Mouse (Mus musculus) testis, adult 2 months (tissue): Measurements from ENCODE around the gene Padi6. TPM values are rescaled to one million over a fixed set of nuclear protein-coding genes. Genes with fewer than 3 reads are reported as not detected.

Source experiments
- H3K27ac ChIP-seq: fragments of 200-500 bp; 2 replicates; pipeline ENCODE4 v1.5.1; 2012; ENCODE audit warnings: low read depth, low read length; ENCODE audit not compliant: control insufficient read depth, insufficient read depth
- H3K27me3 ChIP-seq: fragments of 200-500 bp; 2 replicates; pipeline ENCODE4 v1.6.1; 2012; ENCODE audit warnings: mild to moderate bottlenecking, low read length, moderate library complexity; ENCODE audit not compliant: control insufficient read depth, insufficient read depth
- H3K36me3 ChIP-seq: fragments of 200-500 bp; 2 replicates; pipeline ENCODE4 v1.6.1; 2012; ENCODE audit warnings: mild to moderate bottlenecking, low read length; ENCODE audit not compliant: control insufficient read depth, insufficient read depth
- H3K4me1 ChIP-seq: fragments of 200-500 bp; 2 replicates; pipeline ENCODE4 v1.6.1; 2012; ENCODE audit warnings: low read length; ENCODE audit not compliant: control insufficient read depth, insufficient read depth
- H3K4me3 ChIP-seq: fragments of 200-500 bp; 2 replicates; pipeline ENCODE4 v1.5.1; 2012; ENCODE audit warnings: low read depth, mild to moderate bottlenecking, low read length, moderate library complexity, mixed read lengths; ENCODE audit not compliant: control insufficient read depth
- CTCF ChIP-seq: fragments of 200-500 bp; IDR thresholded peaks from 2 replicates; pipeline ENCODE4 v1.5.1; 2012; ENCODE audit warnings: low read depth, mild to moderate bottlenecking, inconsistent platforms, low read length, moderate library complexity; ENCODE audit not compliant: control insufficient read depth, insufficient read depth, insufficient replicate concordance
- POLR2A ChIP-seq: fragments of 200-500 bp; IDR thresholded peaks from 2 replicates; pipeline ENCODE4 v1.6.1; 2012; ENCODE audit warnings: low read depth, mild to moderate bottlenecking, inconsistent platforms, low read length, moderate library complexity; ENCODE audit not compliant: control insufficient read depth
- polyA plus RNA-seq: library from polyadenylated mRNA; depleted of rRNA; stranded (reverse); fragments of >200 nt; gene quantifications from 2 replicates; pipeline ENCODE4 v1.2.3, GENCODE M21; 2012

The Padi6 gene
- polyA plus RNA-seq, 1 experiment = 11.8 TPM

DNA sequence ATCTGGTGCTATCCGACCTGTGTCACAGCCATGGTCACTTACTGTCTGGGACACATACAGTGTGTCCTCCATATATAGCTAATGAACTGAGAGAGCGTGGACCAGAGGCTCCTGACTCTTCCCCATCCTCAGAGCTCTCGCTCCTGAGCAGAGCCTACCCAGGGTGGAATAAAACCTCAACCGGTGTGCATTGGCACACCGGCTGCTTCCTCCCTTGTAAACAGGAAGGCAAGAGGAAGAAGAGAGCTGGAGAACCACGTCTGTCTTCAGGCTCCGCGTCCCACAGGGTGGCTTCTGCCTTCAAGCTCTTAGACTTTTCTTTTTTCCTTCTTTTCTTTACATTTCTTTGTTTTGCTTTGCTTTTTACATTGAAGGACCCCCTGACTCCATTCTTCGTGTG is 40.4 kb upstream of the Padi6 start:
- H3K4me3 ChIP-seq = no peak overlapping the region
- H3K36me3 ChIP-seq = no peaks in the 10 kb centered on the region
- TF ChIP-seq CTCF = no peak
- no peak for TF ChIP-seq POLR2A
- no peak overlapping the region for H3K27ac ChIP-seq
- H3K4me1 ChIP-seq = no peaks in the 10 kb centered on the region
- no peaks in the 10 kb centered on the region for H3K27me3 ChIP-seq

GRCm38 (mm10) chr4:140780507-140780906 is 38.1 kb upstream of the Padi6 start:
- Histone ChIP-seq H3K4me1 (no peaks in the 10 kb centered on the region), H3K27ac (no peak overlapping the region), H3K27me3 (no peaks in the 10 kb centered on the region), H3K4me3 (no peak overlapping the region), H3K36me3 (no peaks in the 10 kb centered on the region)
- TF ChIP-seq CTCF (no peak), POLR2A (no peak)

- H3K4me1 ChIP-seq = no peaks in the 10 kb centered on the region
- no peak overlapping the region for H3K27ac ChIP-seq
- no peaks in the 10 kb centered on the region for H3K36me3 ChIP-seq
- TF ChIP-seq POLR2A (no peak), CTCF (no peak)
- H3K27me3 ChIP-seq = no peaks in the 10 kb centered on the region
- no peak overlapping the region for H3K4me3 ChIP-seq
These were observed 37.5 kb upstream of the Padi6 start for GRCm38 (mm10) chr4:140779803-140780397.

DNA sequence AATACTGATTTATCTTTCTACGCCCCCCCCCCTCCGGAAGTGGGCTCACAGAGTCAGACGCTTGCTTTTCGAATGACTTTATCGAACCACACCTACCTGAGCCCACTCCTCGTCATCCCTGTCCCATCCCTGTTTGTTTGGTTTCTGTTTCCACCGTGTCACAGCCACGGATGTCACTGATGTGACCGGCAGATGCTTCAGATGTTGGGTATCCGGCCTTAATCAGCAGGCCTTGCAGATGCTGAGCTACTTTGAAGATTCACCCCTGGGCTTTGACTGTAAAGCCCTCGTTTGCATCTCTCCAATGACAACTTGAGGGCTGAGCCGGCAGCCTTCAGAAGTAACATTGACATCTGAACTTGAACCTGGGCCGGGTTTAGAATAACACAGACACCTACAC is 34.2 kb upstream of the Padi6 start:
- no peak overlapping the region for H3K27ac ChIP-seq
- H3K36me3 ChIP-seq = no peaks in the 10 kb centered on the region
- TF ChIP-seq CTCF (no peak), POLR2A (no peak)
- no peaks in the 10 kb centered on the region for H3K27me3 ChIP-seq
- no peaks in the 10 kb centered on the region for H3K4me1 ChIP-seq
- no peak overlapping the region for H3K4me3 ChIP-seq

- H3K27me3 ChIP-seq = no peaks in the 10 kb centered on the region
- H3K4me3 ChIP-seq = no peak overlapping the region
- H3K4me1 ChIP-seq = no peaks in the 10 kb centered on the region
- H3K27ac ChIP-seq = no peak overlapping the region
- H3K36me3 ChIP-seq = no peaks in the 10 kb centered on the region
- TF ChIP-seq POLR2A = no peak
- TF ChIP-seq CTCF = no peak
These were observed 33.4 kb upstream of the Padi6 start for GRCm38 (mm10) chr4:140775876-140776275.

DNA sequence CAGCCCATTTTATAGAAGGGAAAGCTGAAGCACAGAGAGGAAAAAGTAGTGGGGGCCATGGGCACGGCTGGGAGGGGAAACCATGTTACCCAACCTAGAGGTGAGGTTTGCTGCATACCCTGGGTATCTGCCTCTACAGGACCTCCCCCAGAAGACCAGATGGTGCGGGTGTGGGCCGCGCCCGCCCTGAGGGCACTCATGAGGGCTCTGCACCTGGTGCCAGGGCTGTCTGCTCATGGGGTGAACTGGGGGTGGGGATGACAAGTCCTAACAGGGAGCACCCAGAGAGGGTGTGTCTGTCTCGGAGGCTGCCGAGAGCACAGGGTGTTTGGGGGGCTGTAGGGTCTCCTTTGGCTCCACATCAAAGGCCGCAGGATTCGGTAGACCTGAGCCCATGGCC is 32.5 kb upstream of the Padi6 start:
- no peaks in the 10 kb centered on the region for H3K4me1 ChIP-seq
- no peak for TF ChIP-seq CTCF
- TF ChIP-seq POLR2A = no peak
- no peaks in the 10 kb centered on the region for H3K36me3 ChIP-seq
- H3K27me3 ChIP-seq = no peaks in the 10 kb centered on the region
- no peak overlapping the region for H3K4me3 ChIP-seq
- no peak overlapping the region for H3K27ac ChIP-seq

DNA sequence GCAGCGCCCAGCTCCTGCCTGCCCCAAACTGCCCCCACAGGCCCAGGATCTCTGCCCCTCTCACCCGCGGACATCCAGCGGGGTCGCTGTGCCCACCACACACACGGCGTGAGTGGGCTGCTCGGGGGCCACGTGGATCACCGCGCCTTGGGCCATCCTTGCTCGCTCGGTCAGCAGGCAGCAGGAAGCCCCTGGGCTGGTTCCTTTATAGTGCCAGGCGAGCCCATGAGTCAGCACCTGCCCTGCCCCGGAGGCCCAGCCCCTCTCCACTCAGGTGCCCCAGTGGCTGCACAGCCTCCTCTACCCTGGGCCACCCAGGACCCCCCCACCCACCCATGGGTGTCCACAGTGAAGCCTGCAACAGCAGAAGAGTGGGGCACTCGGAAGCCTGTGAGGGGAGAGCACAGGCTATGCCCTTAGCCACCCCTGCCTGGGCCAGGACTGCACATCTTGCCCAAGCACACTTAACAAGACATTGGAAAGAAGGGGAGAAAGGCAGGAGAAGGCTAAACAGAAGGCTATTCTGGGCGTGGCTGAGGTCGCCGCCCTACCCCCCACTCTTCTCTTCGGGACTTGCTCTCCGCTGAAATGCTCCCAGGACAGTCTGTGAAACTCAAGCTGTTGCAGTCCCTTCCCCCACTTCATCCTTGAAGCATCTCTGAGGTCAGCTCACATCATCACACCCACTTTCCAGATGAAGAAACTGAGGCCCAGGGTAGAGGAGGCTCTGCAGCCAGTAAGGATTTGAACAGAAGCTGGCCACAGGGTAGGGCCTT is 31.8 kb upstream of the Padi6 start, which contains the start of gene Padi4:
Gene Padi4 (minus strand): TSS at position 212 of the 776 bp plus-strand sequence.
- Histone ChIP-seq H3K27ac (no peak within 1 kb of the TSS), H3K27me3 (no peaks in the 10 kb centered on the region), H3K4me1 (no peaks in the 10 kb centered on the region; the same call in 1 of the 2 replicates), H3K36me3 (no peaks in the 10 kb centered on the region), H3K4me3 (no peak within 1 kb of the TSS)
- no peak for TF ChIP-seq POLR2A
- no peak for TF ChIP-seq CTCF
